Mouse (Mus musculus) spleen, embryonic (tissue): ENCODE measurements around the gene Myo1a.

Source experiments
- CTCF ChIA-PET: fragments of 350-600 bp; sonication (Branson Sonifier 250); formaldehyde crosslinking; loops from one replicate; lab custom pipeline; 2022; lab: Charles Lee

Gene Myo1a

DNA sequence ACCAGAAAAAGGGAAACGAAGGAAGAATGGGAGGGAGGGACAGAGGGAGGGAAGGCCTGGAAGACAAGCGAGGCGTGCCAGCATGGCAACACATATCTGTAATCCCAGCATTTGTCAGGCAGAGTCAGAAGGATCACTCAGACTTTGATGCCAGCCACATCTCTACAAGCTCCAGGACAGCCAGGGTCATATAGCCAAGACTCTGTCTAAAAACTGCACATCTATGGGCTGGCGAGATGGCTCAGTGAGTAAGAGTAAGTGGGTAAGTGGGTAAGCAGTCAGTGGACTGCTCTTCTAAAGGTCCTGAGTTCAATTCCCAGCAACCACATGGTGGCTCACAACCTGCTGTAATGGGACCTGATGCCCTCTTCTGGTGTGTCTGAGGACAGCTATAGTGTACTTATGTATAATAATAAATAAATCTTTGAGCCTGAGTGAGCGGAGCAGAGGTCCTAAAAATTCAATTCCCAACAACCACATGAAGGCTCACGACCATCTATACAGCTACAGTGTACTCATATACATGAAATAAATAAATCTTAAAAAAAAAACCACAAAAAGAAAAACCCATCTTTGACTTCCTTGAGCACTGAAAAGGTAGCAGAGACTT is 30.8 kb upstream of the Myo1a start:
- CTCF ChIA-PET = no interaction called here

DNA sequence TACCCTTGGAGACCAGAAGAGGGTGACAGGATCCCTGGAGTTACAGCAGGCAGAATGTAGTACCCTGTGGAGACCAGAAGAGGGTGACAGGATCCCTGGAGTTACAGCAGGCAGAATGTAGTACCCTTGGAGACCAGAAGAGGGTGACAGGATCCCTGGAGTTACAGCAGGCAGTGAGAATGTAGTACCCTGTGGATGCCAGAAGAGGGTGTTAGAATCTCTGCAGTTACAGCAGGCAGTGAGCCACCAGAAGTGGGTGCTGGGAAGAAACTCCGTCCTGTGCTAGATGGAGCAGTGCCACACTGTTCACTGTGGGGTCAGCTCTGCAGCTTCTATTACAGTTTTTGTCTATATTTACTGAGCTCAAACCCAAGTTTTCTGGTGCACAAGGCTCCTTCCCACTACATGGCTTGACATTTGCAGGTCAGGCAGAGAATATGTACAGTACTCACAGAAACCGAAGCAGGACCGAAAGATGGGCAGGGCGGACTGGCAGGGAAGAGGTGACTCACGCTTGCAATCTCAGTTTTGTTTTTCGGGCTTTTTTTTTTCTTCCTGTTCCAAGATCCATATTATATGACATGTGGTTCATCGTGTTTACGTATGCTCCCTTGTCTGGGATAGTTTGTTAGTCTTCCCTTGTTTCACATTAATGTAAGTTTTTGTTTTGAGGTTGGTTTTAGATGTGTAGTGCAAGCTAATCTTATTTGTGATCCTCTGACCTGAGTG is 30.0 kb upstream of the Myo1a start:
- CTCF ChIA-PET = interaction anchor here (0.6 to 1.2 kb wide), 4 partner anchors 39 to 584 kb away, joined by 4 to 14 read pairs (median 10); no protein-coding TSS in a partner anchor

DNA sequence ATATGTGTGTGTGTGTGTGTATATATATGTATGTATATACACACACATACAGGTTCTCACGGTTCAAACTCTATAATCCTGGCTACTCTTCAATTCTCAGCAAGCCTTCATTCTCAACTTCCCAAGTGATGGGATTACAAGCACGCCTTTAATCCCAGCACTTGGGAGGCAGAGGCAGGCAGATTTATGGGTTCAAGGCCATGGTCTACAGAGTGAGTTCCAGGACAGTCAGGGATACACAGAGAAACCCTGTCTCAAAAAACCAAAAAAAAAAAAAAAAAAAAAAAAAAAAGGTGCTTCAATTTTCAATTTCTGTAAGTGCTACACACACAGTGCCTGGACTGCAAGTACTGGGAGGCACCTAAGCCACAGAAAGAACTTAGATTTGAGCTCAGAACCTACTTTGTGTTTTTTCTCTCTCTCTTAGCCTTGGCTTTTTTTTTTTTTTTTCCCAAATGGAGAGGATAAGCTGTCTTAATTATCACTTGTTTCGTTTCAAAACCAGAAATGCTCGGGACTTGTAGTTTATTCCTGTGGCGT is 29.0 kb upstream of the Myo1a start:
- CTCF ChIA-PET = interaction anchor here (0.6 to 1.5 kb wide), 5 partner anchors 10 to 418 kb away, joined by 3 to 15 read pairs (median 9); no protein-coding TSS in a partner anchor

DNA sequence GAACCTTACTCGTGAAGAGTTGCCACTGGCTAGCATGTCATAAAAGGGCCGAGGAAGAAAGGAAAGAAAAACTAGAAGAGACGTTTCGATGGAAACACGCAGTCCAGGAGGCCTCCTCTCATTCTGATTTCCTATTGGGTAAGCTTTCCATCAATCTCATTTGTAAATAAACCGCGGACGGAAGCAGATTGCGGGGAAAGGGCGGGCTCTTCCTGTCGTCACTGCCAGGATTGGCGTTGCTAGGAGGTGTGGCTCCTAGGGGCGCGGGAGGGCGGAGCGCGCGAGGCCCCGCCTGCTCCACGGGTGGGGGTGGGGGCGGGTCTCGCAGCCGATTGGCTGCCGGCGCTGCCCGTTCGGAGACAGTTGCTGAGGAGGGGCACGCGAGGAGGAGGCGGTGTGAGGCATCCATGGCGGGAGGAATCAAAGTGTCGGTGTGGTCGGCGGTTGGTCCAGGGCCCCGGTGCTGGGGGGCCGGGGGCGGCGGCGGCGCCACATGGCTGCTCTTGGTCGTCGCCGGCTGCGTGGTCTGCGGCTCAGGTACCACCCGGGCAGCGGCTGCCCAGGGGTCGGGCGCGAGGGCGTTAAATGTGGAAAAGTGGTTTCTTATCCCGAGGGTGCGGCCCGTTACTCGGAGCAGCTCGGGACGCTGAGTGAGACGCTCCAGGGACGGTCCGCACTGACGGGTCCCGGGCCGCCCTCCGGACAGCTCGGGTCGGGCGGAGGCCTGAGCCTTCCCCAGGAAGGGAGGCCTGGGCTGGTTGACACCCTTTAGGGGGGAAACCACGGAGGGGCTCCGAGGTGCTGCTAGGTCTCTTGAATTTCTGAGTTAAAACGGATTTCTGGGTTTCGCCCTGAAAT is 28.1 kb upstream of the Myo1a start:
- CTCF ChIA-PET = interaction anchor here (0.7 to 1.5 kb wide), 3 partner anchors 11 to 417 kb away, joined by 8 to 15 read pairs (median 9); no protein-coding TSS in a partner anchor

DNA sequence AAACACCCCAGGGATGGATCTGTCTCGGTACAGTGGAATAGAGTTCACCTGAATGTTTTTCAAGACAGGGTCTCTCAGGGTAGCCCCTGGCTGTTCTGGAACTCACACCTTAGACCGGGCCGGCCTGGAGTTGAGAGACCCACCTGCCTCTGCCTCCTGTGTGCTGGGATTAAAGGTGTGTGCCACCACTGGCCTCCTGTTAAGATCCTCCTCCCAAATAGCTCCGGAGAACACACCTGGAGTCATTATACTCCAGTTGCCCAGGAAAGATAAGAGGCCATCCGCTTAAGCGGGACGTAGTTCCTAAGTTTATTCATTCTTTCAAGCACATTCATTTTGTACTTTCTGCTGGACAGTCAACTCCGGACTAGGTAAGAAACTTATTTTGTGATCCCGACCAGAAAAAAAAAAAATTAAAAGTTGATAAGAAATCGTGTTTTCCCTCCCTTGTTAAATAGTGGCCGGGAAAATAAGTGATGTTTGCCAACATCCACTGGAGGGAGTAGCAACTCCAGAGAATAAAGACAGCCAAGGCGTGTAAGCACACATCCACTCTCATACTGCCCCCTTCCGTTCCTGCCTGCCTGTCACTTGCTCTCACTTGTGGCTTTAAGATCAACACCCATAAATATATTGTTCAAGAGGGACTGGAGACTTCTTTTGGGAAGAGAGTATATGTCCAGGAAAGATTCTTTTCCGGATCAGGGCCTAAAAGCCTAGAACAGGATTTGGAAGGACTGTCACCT is 27.2 kb upstream of the Myo1a start:
- CTCF ChIA-PET = no interaction called here

DNA sequence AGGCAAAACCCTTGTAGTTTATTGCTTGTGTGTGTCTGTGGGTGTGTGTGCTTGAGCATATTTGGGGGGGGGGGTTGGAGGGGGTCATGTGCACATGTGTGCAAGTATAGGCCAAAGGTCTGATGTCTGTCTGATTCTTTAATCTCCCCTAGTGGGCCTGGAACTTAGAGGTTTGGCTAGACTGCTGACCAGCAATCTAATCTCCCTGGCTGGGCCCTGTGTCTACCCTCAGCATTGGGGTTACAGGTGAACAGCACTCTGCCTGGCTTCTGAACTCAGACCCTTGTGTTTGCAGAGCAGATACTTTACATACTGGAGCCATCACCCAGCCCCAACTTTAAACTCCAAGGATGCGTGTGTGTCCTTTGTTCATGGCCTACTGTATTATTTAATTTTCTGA is 25.8 kb upstream of the Myo1a start:
- CTCF ChIA-PET = no interaction called here

DNA sequence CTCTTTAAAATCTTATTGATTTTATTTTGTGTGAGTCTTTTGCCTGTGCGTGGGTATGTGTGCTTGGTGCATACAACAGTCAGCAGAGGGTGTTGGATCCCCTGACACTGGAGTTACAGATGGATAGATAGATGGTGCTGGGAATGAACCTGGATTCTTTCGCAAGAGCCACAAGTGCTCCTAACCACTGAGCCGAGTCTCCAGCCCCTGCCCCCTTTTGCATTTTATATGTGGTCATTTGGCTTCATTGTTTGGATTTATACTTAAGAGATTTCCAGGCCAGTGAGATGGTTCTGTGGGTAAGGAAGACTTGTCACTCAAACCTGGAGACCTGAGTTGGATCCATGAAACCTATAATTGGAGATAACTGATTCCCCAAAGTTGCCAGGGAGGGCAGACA is 25.1 kb upstream of the Myo1a start:
- CTCF ChIA-PET = interaction anchor here (0.6 kb wide), 1 partner anchor 38 kb away, joined by 3 read pairs; no protein-coding TSS in a partner anchor

DNA sequence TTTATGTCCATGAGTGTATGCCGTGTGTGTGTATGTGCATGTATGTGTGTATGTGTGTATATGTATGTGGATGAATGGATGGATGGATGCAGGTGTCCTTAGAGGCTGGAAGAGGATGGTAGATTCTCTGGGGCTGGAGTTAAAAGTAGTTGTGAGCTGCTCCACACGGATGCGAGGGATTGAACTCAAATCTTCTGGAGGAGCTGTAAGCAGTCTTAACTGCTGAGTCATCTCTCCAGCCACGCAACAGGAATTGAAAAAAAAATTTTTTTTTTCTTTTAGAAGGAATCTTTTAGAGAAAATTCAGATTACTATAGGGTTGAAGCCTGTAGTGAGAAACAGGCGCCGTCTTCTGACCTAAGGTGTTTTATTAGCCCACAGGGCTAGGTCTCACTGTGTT is 22.1 kb upstream of the Myo1a start:
- CTCF ChIA-PET = interaction anchor here (0.6 kb wide), 1 partner anchor 380 kb away, joined by 12 read pairs; no protein-coding TSS in a partner anchor

DNA sequence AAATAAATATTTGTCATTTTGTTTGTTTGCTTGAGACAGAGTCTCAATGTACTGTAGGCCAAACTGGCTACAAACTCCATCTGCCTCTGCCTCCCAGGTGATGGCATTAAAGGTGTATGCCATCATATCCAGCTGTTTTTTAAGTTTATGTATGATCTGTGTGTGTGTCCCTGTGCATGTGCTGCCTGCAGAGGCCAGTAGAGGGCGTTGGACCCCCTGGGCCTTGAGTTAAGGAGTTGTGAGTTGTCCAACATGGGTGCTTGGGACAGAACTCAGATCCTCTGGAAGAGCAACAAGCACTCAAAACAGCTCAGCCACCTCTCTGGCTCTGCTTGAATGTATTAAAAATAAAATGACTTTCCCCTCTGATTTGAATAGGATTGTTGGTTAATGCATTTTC is 13.9 kb upstream of the Myo1a start:
- CTCF ChIA-PET = no interaction called here

DNA sequence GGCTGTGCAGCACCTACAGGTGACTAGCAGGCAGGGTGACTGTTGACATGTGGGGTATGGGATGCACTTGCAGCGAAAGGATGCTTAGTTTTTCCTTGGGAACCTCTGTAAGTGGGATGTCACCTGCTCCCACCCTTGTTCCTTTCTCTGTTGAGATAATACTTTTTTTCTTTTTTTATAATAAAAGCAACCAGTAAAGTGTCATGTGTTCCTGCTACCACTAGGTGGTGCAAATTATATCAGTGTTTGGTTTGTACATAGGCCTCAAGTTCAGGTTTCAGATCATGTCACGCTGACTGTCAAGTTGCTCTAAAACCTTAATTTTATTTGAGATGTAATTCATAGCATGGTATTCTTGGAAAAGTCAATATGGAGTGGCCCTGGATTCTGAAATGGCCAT is 10.3 kb upstream of the Myo1a start:
- CTCF ChIA-PET = no interaction called here

DNA sequence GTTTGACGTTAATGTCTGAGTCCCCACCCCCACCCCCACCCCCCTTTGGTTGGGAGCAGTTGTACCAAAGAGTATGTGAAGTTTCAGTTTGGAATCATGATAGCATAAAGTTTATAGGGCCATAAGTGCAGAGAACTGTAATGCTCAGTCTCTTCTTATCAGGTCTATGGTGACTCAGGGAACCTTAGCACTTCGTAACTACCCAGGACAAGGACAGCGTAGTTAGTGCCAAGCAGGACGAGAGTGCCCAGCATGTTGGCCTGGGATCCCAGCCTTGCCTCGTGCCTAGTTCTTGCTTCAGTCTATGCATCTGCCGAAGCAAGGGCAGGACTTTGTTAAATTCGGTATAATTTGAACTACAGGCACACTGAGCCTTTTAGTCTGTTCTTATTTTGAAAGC is 9.2 kb upstream of the Myo1a start:
- CTCF ChIA-PET = no interaction called here

DNA sequence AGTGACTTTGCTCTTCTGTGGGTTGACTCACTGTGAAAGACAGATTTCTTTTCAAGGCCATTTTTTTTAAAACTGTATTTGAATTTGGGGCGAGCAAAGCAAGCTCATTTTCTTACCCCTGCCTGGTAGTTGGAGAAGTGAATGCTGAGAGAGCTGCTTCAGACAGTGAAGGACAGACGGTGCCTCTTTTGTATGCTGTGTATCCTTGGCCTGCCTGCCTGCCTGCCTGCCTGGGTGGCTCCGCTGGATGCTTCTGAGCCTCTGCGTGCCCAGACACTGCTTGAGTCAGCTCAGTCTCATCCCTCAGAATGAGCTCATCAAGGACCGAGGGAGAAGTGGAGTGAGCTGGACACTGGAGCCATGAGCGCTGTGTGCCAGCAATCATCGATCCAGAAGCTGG is 6.0 kb upstream of the Myo1a start:
- CTCF ChIA-PET = no interaction called here

DNA sequence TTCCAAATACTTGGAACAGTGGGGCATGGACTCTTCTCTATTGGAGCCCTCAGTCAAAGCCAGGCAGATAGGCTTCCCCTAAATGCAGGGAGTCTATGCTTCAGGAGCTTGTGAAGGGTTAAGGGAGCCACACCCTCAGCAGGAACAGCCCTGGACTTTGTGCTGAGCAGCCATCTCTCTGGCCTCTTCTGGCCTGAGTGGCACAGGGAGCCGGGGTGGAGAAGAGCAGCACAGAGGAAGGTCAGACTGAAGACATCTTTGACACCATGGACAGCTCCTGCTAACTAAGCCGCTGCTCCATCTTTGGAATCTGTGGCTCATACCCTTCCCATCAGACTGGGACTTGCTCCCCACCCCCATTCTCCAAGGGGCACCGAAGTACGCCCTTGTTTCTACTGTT is 1.7 kb upstream of the Myo1a start:
- CTCF ChIA-PET = no interaction called here

DNA sequence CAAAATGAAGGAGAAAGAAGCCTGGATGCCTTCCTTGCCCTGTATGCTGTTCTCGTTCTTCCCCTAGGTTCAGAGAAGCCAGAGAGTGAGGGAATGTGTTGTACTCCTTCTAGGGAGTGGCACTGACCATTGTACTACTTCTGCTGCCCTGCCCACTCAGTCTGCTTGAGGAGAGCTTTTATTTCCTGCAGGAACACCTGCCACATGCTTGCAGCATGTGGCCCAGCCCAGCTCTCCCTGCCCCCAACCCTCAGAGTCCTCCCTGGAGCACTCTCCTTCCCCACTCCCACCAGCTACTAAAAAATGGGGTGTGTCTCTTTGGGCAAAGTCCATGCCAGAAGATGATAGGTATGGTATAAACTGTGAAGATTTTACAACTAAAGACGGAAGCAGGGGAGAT is 677 bp upstream of the Myo1a start:
- CTCF ChIA-PET = no interaction called here

DNA sequence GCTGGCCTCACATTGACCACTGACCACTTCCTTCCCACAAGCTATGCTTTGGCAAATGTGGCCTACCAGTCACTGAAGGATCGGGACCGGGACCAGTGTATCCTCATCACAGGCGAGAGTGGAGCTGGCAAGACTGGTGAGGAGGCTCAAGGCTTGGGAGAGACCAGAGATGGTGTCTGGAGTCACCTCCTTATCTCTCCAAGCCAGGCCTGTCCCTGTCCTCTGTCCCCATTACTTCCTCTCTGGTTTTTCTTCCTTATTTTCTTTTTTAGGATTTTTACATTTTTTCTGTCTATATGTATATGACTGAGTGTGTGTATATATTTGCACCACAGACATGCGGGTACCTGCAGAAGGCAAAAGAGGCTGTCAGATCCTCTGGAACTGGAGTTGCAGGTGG is 813 bp downstream of the Myo1a start:
- CTCF ChIA-PET = no interaction called here

DNA sequence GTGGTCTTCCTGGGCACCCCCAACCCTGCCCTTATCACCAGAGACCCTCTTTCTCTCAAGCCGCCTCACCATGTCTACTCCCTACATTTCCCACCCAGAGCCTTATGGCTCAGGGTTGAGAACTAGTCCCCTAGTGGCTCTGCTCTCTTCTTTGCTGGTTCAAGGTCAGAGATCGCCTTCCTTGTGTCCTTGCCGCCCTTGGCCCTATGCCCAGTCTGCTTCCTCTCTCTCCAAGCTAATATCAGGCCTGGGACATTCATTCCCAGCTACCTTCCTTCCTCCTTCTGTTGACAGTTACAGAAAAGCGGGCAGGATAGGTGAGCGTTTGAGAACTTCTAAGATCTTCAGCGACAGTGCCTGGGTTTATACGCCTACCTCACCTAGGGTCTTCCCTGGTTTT is 2.8 kb downstream of the Myo1a start:
- CTCF ChIA-PET = no interaction called here

DNA sequence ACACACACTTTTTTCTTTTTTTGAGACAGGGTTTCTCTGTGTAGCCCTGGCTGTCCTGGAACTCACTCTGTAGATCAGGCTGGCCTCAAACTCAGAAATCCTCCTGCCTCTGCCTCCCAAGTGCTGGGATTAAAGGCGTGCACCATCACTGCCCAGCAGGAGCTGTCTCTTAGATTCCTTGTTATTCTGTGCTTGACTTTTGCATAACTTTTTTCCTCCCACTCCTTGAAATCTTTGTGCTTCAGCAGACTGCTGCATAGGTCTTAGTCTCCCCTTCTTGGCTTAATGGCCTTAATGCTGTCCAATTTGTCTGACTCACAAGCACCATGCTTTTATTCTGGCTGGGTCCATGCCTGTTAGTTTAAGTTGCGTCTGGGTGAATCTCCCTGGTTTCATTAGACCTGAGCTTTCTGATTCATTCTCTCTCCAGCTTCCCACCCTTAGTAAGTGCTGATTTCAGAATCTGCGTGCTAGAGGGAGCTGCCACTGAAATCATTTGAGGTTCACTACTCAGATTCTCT is 3.9 kb downstream of the Myo1a start:
- CTCF ChIA-PET = no interaction called here

DNA sequence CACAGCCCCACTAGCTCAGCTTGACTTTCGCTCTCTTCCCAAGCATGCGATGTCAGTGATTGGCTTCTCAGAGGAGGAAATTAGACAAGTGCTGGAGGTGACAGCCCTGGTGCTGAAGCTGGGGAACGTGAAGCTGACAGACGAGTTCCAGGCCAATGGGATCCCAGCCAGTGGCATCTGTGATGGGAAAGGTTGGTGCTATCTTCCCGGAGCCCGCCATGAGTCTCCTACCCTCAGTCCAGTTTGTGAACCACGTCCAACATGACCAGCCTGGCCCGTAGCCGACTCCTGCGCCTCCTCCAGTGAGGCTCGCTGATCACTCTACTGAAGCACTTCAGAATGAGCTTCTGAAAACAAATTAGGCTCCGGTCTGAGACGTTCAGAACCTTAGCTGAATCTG is 5.4 kb downstream of the Myo1a start:
- CTCF ChIA-PET = no interaction called here

DNA sequence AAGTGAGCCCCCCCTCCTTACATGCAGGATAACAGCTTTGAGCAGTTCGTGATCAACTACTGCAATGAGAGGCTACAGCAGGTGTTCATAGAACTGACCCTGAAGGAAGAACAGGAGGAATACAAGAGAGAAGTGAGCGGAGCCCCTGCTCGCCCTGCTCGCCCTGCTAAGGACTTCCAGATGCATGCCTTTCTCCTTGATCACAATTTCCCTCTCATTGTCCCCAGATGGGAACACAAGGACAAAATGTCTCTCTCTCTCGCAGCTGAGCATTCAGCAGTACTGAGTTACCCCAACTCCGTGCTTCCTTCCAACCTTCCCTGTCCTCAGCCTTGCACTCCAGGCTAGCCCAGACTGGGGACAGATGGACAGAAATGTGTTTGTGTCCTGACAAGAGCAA is 7.8 kb downstream of the Myo1a start:
- CTCF ChIA-PET = no interaction called here

DNA sequence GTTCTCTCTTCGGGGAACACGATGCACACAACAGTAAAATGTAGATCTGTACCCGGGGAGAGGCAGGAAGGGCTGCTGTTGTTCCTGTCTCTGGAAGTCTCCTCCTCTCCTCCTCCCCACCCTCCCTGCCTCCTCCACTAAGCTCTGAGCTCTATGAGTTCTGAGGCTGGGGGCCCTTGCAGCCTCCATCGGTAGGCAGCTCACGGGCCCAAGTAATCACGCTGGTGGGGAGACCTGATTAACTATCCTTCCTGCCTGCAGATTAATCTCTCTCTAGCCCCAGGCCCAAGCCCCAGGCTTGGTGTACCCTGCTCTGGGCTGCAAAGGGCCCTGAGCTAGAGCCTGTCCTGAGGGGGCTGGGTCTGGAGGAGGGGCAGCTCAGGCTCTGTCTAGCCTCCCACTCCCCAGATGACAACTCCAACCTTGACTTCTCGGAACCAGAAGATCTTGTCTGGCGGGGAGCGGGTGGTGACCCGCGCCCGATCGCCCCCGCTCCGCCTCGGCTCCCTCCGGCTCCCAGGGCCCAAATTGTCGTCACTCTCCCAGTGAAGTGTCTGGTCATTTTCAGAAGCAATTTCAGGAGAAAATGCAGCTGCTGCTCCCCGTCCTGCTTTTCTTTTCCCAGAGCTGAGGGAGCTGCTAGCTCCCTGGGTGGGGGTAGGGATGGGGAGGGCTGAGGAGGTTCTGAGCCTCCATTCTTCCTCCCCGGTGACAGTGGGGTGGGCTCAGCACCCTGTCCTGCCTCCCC is 16.9 kb downstream of the Myo1a start:
- CTCF ChIA-PET = no interaction called here
